Mouse (Mus musculus) liver, embryonic 14.5 days (tissue): ENCODE results near the gene Cdk8.

Experiments used
- CTCF ChIP-seq: IDR thresholded peaks from 2 replicates; pipeline ENCODE4 v1.5.1; 2016; ENCODE audit warnings: antibody characterized with exemption, low read depth, control low read depth
- EP300 ChIP-seq: IDR thresholded peaks from 2 replicates; pipeline ENCODE4 v1.6.1; 2016; ENCODE audit warnings: antibody characterized with exemption, low read depth

- TF ChIP-seq CTCF (no peak), EP300 (no peak)
Measured at GRCm38 (mm10) chr5:146203921-146204320, 27.1 kb upstream of the Cdk8 start.
